Mouse (Mus musculus): Measurements from ENCODE around the gene Gramd2. TPM values are rescaled to one million over a fixed set of nuclear protein-coding genes. Genes with fewer than 3 reads are reported as not detected.

The Gramd2 gene
- total RNA-seq, 2 experiments from 2014 or later = 0.28 to 0.42 TPM

GRCm38 (mm10) chr9:59667250-59667649 is 12.7 kb upstream of the Gramd2 start:
- no peak for DNase-seq (ENCODE audit: low spot score in 2 of 2)

DNA sequence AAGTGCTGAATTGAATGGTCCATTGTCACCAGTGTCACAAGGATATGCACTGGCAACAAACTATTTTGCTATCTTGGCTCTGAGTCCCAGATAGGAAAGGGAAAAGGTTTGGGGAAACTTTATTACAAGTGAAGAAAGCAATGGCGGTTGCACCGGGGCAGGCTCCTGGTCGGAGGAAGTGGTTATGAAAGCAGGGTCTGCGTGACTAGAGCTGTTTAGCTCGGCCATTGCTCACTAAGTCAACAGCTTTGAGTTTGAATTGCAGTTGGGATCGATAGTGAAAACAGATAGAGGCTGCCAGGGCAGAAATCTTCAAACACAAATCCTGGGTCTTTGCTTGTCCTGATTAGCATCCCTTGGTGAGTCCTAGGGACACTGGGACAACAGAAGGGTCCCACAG is 12.0 kb upstream of the Gramd2 start:
- no peak for DNase-seq (ENCODE audit: low spot score in 2 of 2)

GRCm38 (mm10) chr9:59668473-59668872 is 11.5 kb upstream of the Gramd2 start:
- DNase-seq (ENCODE audit: low spot score in 2 of 2) = no peak

- no peak for DNase-seq (ENCODE audit: low spot score in 2 of 2)
Measured at GRCm38 (mm10) chr9:59669172-59669571, 10.8 kb upstream of the Gramd2 start.

- no peak for DNase-seq (ENCODE audit: low spot score in 2 of 2)
Measured at GRCm38 (mm10) chr9:59672195-59672894, 7.6 kb upstream of the Gramd2 start.

GRCm38 (mm10) chr9:59673427-59673826 is 6.5 kb upstream of the Gramd2 start:
- no peak for DNase-seq (ENCODE audit: low spot score in 2 of 2)

DNA sequence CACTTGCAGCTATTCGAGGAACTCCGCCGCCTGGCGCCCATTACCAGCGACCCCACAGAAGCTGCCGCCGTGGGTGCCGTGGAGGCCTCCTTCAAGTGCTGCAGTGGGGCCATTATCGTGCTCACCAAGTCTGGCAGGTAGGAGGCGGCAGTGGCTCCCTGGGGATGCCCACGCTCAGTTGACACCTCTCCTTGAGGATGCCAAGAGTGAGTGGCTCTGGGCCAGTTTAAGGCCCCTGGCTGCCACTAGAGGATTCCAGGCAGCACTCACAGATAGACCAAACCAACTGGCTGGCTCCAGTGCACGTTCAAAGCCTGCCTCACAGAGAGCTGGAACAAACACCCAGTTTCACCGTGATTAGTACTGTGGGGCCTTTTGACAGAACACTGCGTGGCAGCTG is 4.3 kb upstream of the Gramd2 start:
- DNase-seq (ENCODE audit: low spot score in 2 of 2) = no peak

GRCm38 (mm10) chr9:59678313-59678712 is 1.6 kb upstream of the Gramd2 start:
- DNase-seq (ENCODE audit: low spot score in 2 of 2) = no peak

DNA sequence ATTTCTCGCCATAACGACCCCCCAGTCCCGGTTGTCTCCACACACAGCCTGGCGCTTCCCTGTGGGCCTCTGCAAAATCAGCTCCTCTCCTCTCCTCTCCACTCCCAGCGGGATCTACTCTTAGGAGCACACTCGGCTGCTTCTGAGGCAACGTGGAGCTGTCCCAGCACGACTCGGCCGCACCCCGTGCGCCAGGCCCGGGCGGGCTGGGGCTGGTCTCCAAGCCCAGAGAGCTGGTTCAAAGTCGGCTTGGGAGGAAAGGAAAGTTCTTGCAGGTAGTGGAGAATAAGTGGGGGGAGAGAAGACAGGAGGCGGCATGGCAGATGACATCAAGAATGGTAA is 561 bp downstream of the Gramd2 start:
- DNase-seq (ENCODE audit: low spot score in 2 of 2) = no peak

- DNase-seq (ENCODE audit: low spot score in 2 of 2) = no peak
Measured at GRCm38 (mm10) chr9:59684020-59684419, 4.1 kb downstream of the Gramd2 start.

GRCm38 (mm10) chr9:59687416-59688046 is 7.6 kb downstream of the Gramd2 start:
- DNase-seq (ENCODE audit: low spot score in 2 of 2) = no peak

DNA sequence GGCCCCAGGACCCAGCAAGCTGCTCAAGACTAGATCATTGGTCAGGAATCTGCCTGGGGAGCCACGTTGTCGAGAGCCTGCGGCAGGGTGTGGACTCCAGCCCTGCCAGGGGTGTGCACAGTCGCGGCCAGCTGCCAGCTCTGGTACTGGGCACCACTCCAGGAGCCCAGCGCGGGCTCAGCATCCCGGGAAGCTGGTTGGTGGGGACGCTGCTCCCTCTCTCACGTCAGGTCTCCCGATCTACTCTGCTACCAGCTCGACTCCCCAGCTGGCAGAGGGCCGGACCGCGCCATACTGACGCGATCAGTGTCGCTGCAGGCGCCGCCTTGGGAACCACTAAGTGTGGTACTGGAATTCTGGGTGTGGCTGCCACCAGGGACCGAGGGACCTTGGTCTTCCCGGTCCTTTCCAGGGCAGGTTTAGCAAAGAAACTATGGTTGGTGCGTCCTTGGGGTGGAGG is 11.7 kb downstream of the Gramd2 start:
- peak; percentile 37 to 52 for DNase-seq (ENCODE audit: low spot score in 2 of 2)

DNA sequence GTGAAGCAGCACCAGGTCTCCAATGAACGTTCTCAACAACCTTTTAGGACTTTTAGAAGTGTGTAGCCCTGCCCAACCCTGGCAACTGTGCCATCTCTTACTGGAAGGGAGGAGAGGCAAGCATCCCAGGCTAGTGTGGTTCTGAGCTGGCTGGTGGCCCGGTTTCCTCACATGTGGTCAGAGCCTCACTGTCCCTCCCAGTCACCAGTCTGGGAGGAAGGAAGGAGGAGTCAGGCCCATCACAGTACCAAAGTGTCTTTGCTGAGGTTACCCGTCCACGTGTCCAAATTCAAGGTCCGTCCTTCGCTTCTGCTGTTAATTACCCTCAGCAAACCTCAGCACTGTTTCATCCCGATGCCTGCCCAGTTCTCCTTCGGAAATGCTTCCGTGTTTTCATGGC is 12.2 kb downstream of the Gramd2 start:
- no peak for DNase-seq (ENCODE audit: low spot score in 2 of 2)

GRCm38 (mm10) chr9:59694571-59695450 is 14.9 kb downstream of the Gramd2 start:
- no peak for DNase-seq (ENCODE audit: low spot score in 2 of 2)

- no peak for DNase-seq (ENCODE audit: low spot score in 2 of 2)
Measured at GRCm38 (mm10) chr9:59695451-59695813, 15.5 kb downstream of the Gramd2 start.

DNA sequence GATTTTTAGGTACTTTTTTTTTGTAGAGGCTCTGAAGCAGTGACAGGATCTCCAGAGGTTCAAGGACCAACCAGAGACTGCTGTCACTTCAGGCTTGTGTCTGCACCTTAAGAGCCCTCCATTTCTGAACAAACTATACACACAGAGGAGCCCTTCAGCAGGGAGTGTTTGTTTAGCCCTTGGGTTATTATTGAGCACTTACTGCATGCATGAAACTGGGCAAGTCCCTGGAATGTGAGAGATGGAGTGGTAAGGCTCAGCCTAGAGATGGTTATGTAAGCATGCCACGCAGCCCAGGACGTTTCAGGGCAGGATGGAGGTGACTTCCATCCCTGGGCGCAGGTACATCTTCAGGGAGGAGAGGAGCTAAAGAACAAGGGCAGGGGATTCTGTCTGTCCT is 16.4 kb downstream of the Gramd2 start:
- no peak for DNase-seq (ENCODE audit: low spot score in 2 of 2)

DNA sequence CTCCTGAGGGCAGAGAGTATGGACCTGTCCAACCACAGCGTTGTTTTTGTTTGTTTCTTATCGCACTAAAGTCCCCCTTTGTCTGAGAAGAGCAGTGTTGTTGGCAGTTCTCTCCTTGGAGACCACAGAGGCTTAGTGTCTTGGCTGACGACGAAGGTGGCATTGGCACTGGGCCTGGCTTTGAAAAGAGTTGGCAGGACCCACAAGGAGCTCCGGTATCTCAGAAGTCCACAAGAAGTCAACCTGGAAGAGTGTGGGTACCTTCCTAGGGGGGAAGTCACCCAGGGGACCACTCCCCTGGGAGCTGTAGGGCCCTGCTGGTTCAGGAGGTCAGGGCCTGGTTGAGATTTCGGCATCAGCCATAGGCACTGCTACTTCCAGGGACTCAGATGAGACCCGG is 21.1 kb downstream of the Gramd2 start:
- DNase-seq (ENCODE audit: low spot score in 2 of 2) = no peak

DNA sequence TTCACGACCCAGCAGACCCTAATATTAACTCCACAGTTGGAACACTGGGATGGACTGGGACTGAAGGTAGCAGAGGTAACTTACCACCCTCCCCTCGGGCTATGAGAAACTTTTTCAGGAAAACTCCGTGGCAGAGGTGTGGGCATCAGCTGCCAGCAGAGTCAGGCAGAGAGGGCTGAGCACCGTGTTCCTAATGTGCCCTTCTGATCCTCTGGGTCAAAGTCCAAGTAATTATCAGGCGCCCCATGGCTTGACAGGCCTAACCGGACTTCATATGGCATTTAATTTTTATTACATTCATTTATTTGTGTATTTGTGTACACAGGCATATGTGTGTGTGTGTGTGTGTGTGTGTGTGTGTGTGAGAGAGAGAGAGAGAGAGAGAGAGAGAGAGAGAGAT is 23.2 kb downstream of the Gramd2 start:
- DNase-seq (ENCODE audit: low spot score in 2 of 2) = no peak

GRCm38 (mm10) chr9:59706850-59707825 is 27.2 kb downstream of the Gramd2 start:
- DNase-seq (ENCODE audit: low spot score in 2 of 2) = no peak

GRCm38 (mm10) chr9:59709225-59709624 is 29.3 kb downstream of the Gramd2 start:
- DNase-seq (ENCODE audit: low spot score in 2 of 2) = no peak

Measured in adrenal gland, postnatal 4 days (tissue).